Mouse (Mus musculus) cortical plate, adult 2 months (tissue): ENCODE data around the gene Dgki.

ENCODE experiments used
- CTCF ChIP-seq: fragments of 200-500 bp; IDR thresholded peaks from 2 replicates; pipeline ENCODE4 v1.5.1; 2011; ENCODE audit warnings: mild to moderate bottlenecking, control low read depth, low read length; ENCODE audit not compliant: insufficient read depth; ENCODE audit errors: extremely low read depth
- POLR2A ChIP-seq: fragments of 200-500 bp; IDR thresholded peaks from 2 replicates; pipeline ENCODE4 v1.6.1; 2011; ENCODE audit warnings: mild to moderate bottlenecking, low read length, control low read depth; ENCODE audit not compliant: insufficient read depth; ENCODE audit errors: extremely low read depth

DNA sequence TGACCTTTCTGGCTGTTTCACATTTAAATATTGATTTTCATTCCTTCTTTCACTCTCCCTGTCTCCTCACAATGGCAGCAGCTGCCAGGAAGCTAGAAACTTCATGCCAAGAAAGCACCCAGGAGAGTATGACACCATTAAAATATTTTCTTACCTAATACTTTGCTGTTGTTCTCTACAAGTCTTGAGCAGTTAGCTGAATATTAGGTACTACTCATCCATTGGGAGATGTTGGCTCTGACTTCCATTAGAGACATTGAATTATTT lies 480.3 kb downstream of the Dgki start:
- TF ChIP-seq CTCF (no peak), POLR2A (no peak)
